Mouse (Mus musculus) lung, postnatal 0 days (tissue): ENCODE data around the gene Psmb7. TPM values are rescaled to one million over a fixed set of nuclear protein-coding genes. Genes with fewer than 3 reads are reported as not detected.

Source experiments
- ATAC-seq: fragments of 200-750 bp; cut with Nextera tagmentation; 2 replicates; pipeline ENCODE4 v1.8.0; 2017; ENCODE audit warnings: moderate library complexity
- DNase-seq: peaks from one replicate; pipeline ENCODE4 v3.0.0-alpha.2; 2016; ENCODE audit warnings: low spot score
- H3K27ac ChIP-seq: fragments of 300-500 bp; sonication (generic); 2 replicates; pipeline ENCODE4 v1.5.1; 2014; ENCODE audit warnings: antibody characterized with exemption, mild to moderate bottlenecking, low read length, mixed read lengths
- H3K27me3 ChIP-seq: fragments of 300-500 bp; sonication (generic); replicated peaks from 2 replicates; pipeline ENCODE4 v1.6.1; 2014; ENCODE audit warnings: low read length, mixed read lengths; ENCODE audit not compliant: insufficient read depth
- H3K36me3 ChIP-seq: fragments of 300-500 bp; sonication (generic); 2 replicates; pipeline ENCODE4 v1.6.1; 2014; ENCODE audit warnings: low read length, mixed read lengths; ENCODE audit not compliant: insufficient read depth
- H3K4me1 ChIP-seq: fragments of 300-500 bp; sonication (generic); 2 replicates; pipeline ENCODE4 v1.6.1; 2014; ENCODE audit warnings: antibody characterized with exemption, low read depth, low read length, mixed read lengths; ENCODE audit not compliant: insufficient read depth
- H3K4me2 ChIP-seq: fragments of 300-500 bp; sonication (generic); replicated peaks from 2 replicates; pipeline ENCODE4 v1.6.1; 2014; ENCODE audit warnings: low read depth, mild to moderate bottlenecking, low read length, moderate library complexity, mixed read lengths
- H3K4me3 ChIP-seq: fragments of 300-500 bp; sonication (generic); 2 replicates; pipeline ENCODE4 v1.5.1; 2014; ENCODE audit warnings: low read depth, low read length
- H3K9ac ChIP-seq: fragments of 300-500 bp; sonication (generic); replicated peaks from 2 replicates; pipeline ENCODE4 v1.6.1; 2014; ENCODE audit warnings: low read depth, mild to moderate bottlenecking
- H3K9me3 ChIP-seq: fragments of 300-500 bp; sonication (generic); 2 replicates; pipeline ENCODE4 v1.6.1; 2016; ENCODE audit warnings: low read length, mixed read lengths
- CTCF ChIP-seq: IDR thresholded peaks from 2 replicates; pipeline ENCODE4 v1.5.1; 2016; ENCODE audit warnings: antibody characterized with exemption, mild to moderate bottlenecking
- EP300 ChIP-seq: IDR thresholded peaks from 2 replicates; pipeline ENCODE4 v1.6.1; 2016; ENCODE audit warnings: antibody characterized with exemption, mild to moderate bottlenecking, control low read depth
- WGBS: fragments of 180-500 bp; shearing (Covaris S2); extraction: QIAGEN DNeasy Blood & Tissue Kit; methylation state at CpG from one replicate; pipeline ENCODE4 v1.1.7; 2014; 5-methylcytosine and 5-hydroxymethylcytosine counted together
- polyA plus RNA-seq: library from polyadenylated mRNA; unstranded; fragments of >200 nt; fragmentation: Nextera tagmentation; extraction: Ambion mirVana; gene quantifications from 2 replicates; pipeline ENCODE4 v1.2.1, GENCODE M21; 2015

The Psmb7 gene
- 129 and 135 TPM in 2 replicates for polyA plus RNA-seq

DNA sequence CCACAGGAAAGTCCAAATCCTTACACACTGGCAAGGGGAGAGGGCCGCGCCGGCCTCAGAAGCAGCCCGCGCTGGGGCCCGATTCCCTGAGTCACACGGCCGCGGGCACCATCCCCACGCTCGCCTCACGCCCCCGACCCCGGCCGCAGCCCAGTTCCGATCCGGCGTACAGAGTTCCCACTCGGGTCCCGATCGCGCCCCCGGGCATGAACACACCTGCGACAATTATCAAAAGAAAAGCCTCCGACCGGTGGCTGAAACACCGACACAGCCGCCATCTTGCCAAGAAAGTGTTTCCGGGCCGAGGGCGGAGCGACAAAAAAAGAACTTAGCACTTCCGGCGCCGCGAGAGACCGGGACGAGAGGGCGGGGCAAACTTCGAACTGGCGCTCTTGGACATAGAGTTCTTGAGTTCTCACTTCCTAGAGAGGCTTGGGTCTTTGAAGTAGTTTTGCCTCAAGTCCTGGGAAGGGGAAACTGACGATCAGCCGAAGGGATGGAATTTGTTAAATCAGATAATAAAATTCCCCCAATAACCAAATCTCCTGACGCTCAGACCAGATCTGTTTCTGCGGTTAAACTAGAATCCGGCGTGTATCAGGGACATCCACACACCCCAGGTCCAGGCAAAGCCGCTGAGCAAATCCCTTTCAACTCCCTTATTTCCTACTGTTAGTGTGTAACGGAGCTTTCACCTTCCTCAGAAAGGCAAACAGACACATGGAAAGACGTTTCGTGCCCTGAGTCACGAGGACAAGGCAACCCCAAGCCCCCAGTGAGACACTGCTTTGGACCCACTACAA is at the start of gene Psmb7:
Gene Psmb7 (minus strand): TSS at position 463 of the 803 bp plus-strand sequence.
- DNase-seq (peak; percentile 98), ATAC-seq (peak; percentile 94)
- H3K9ac ChIP-seq = peak within 1 kb of the TSS; percentile 91
- H3K9me3 ChIP-seq = no peaks in the 10 kb centered on the region
- no peaks in the 10 kb centered on the region for H3K27me3 ChIP-seq
- peak within 1 kb of the TSS; percentile 72; the same call in 1 of the 2 replicates for H3K27ac ChIP-seq
- peaks cover 4% of the 10 kb centered on the region; the same call in 1 of the 2 replicates for H3K36me3 ChIP-seq
- TF ChIP-seq EP300 (no peak; the same call in 1 of the 2 replicates), CTCF (no peak)
- H3K4me3 ChIP-seq = peak within 1 kb of the TSS; percentile 90
- WGBS = 2% methylated on average over 48 of the region's 52 CpGs
- H3K4me2 ChIP-seq = peak within 1 kb of the TSS; percentile 78
- no peaks in the 10 kb centered on the region for H3K4me1 ChIP-seq

DNA sequence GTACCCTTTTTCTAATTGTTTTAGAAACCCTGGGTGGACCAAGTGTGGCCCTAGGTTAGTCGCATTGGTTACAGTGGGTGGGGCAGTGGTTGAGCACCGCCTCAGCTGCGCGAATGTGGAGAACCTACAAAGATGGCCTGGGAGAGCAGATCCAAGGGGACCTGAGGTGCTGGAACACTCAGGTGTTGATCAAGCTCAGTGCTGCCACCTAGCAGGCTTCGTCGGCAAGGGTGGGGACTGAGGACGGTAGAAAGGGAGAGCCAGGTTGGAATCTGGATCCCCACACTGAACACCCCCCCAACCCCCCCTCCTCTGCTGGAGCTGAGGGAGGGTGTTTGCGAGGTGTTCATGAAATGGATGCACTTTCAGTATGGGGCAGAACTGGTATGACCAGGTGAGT is 47.7 kb upstream of the Psmb7 start:
- H3K9me3 ChIP-seq = no peaks in the 10 kb centered on the region
- H3K4me1 ChIP-seq = no peaks in the 10 kb centered on the region
- ATAC-seq (no peak), DNase-seq (peak; percentile 40)
- no peaks in the 10 kb centered on the region for H3K36me3 ChIP-seq
- no peak overlapping the region for H3K4me2 ChIP-seq
- H3K27me3 ChIP-seq = no peaks in the 10 kb centered on the region
- H3K27ac ChIP-seq = no peak overlapping the region
- peak; percentile 70 for TF ChIP-seq CTCF
- TF ChIP-seq EP300 = no peak
- 12% methylated on average over 8 of the region's 8 CpGs for WGBS
- no peak overlapping the region for H3K9ac ChIP-seq
- no peak overlapping the region for H3K4me3 ChIP-seq

DNA sequence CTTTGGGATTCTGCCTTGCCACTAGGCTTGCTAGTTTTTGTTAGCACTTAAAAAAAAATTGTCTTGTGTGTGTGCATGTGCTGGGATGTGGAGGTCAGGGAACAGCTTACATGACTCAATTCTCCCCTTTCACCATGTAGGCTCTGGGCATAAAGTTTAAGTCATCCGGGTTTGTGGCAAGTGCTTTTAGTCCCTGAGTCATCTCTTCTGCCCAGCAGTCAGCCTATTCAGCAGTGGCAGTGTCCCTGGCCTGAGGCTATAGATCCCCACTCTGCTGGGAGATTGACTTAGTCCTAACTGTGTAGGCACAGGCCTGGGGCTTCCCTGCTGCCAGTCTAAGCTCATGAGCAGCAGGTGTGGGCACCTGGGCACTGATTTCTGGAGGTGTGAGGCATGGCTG is 46.0 kb upstream of the Psmb7 start:
- WGBS = 70% methylated on average over 1 of the region's 1 CpGs
- H3K36me3 ChIP-seq = no peaks in the 10 kb centered on the region
- no peak overlapping the region for H3K4me2 ChIP-seq
- no peaks in the 10 kb centered on the region for H3K4me1 ChIP-seq
- ATAC-seq (no peak), DNase-seq (no peak)
- no peak for TF ChIP-seq CTCF
- no peak for TF ChIP-seq EP300
- H3K27me3 ChIP-seq = no peaks in the 10 kb centered on the region
- no peak overlapping the region for H3K9ac ChIP-seq
- H3K9me3 ChIP-seq = no peaks in the 10 kb centered on the region
- H3K27ac ChIP-seq = no peak overlapping the region
- no peak overlapping the region for H3K4me3 ChIP-seq

DNA sequence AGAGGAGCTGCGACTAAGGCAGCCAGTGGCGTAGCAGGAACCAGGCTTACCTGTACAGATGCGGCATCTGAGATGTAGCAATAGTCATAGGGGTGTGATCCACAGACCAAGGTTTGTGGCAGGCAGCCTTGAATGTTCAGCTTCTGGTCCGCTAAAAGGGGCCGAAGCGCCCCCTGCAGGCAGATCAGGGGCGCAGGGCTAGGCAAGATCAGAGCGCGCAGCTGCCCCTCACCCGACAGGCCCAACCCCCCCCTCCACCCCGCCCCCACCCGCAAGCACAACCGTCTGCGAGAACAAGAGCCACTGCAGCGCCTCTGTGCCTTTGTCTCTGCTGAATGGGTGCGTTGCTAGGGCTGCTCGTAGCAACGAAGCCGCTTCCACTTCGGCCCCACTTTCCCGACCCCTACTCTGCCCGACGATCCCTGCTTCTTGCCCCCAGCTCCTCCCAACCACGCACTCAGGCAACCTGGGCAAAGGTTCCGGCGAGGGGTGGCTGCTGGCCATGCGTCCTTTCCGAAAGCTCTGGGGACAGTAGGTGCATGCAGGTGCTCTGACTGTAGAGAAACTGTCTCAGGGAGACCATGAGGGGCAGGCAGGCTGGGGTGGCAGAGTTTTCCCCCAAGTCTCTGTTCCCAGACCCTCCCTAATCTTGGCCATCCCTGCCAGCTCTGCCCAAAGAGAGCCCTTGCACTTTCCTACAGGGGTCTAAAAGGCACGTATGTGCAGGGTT is 45.1 kb upstream of the Psmb7 start:
- ATAC-seq (peak; percentile 51), DNase-seq (peak; percentile 30)
- Histone ChIP-seq H3K36me3 (no peaks in the 10 kb centered on the region), H3K27me3 (no peaks in the 10 kb centered on the region), H3K4me3 (0 out of 2 replicates have a peak overlapping the region, but pooled peaks have one; percentile 8), H3K27ac (no peak overlapping the region), H3K9ac (no peak overlapping the region), H3K4me1 (no peaks in the 10 kb centered on the region), H3K4me2 (peak overlapping the region; percentile 48), H3K9me3 (no peaks in the 10 kb centered on the region)
- WGBS = 6% methylated on average over 20 of the region's 29 CpGs
- TF ChIP-seq EP300 = no peak
- TF ChIP-seq CTCF = peak; percentile 64

DNA sequence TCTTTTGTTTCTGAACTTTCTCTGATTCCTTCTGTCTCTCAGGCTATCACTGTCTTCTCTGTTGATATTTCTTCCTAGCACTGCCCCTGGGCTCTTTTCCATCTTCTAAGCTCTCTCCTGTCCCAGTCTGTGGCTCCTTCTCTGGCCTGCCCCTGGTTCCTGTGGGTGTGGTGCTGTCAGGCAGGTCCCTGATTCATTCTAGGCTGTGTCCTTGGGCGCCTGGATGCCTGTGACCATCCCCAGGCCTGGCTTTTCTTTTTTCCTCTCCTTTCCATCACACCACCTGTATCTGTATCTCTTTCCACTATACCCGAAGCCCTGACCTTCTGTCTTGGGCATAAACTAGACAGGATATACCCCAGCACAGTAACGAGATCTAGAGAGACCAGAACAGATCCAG is 41.9 kb upstream of the Psmb7 start:
- TF ChIP-seq CTCF (no peak), EP300 (no peak)
- DNase-seq = no peak
- H3K4me3 ChIP-seq = no peak overlapping the region

DNA sequence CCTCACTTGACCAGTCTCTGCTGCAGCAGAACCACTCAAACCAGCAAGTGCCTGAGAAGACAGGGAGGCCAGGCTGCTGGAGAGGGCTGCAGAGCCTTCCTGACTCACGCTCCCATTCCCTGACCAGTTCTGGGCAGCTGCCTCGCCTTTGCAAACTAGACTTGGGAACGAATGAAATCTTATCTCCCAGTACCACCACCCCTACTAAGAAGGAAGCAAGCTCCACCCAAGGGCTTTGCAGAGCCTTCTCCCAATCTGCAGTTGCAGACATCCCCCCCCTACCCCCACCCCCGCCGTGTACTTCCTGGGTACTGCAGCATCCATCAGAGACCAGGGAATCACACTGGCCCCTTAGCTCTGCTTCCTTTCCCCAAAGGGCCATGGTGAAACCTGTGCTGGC is 39.2 kb upstream of the Psmb7 start:
- DNase-seq (no peak), ATAC-seq (no peak)
- Histone ChIP-seq H3K9ac (no peak overlapping the region), H3K36me3 (no peaks in the 10 kb centered on the region), H3K4me3 (no peak overlapping the region), H3K9me3 (no peaks in the 10 kb centered on the region), H3K4me1 (no peaks in the 10 kb centered on the region), H3K27me3 (no peaks in the 10 kb centered on the region), H3K27ac (no peak overlapping the region), H3K4me2 (no peak overlapping the region)
- no peak for TF ChIP-seq CTCF
- TF ChIP-seq EP300 = no peak
- WGBS = 66% methylated on average over 5 of the region's 5 CpGs

More for the DNA sequence above, 41.9 kb upstream of the Psmb7 start:
- H3K9ac ChIP-seq = no peak overlapping the region
- H3K36me3 ChIP-seq = no peaks in the 10 kb centered on the region
- H3K9me3 ChIP-seq = no peaks in the 10 kb centered on the region
- no peak overlapping the region for H3K27ac ChIP-seq
- no peak overlapping the region for H3K4me2 ChIP-seq
- no peaks in the 10 kb centered on the region for H3K4me1 ChIP-seq
- no peak for ATAC-seq
- no peaks in the 10 kb centered on the region for H3K27me3 ChIP-seq
- WGBS = 68% methylated on average over 3 of the region's 3 CpGs
